Mouse (Mus musculus): ENCODE data around the gene Gfpt1.

Gene Gfpt1

GRCm38 (mm10) chr6:87133520-87133919 lies 90.9 kb downstream of the Gfpt1 start:
- in situ Hi-C loops (cut with MseI, MboI), result no loop called here

DNA sequence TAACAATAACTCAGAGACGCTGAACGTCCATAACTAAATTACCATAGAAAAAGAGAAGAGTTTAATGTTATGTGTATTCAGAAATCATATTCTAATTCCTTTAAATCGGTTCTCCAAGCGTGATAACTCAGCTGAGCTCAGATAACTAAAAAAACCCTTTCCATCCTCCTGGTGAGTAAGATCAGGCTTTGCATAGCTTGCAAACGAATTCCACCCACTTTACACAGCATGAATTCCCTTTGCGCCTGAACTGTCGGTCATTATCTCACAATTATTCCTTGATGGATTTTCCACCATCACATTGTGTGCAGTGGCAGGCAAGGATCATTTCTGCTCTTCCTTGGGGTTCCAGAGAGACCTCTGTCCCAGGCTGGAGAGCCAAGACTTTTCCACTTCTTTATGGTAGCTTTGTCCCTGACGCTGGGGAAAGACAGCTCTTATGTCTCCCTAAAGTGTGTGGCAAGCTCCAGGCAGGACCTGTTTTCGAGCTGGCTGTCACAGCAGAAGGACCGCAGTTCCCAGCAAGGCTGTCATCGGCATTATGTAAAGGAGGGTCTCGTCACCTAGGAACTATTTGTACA lies 91.4 kb downstream of the Gfpt1 start:
- in situ Hi-C loops (cut with MseI, MboI), result no loop called here

DNA sequence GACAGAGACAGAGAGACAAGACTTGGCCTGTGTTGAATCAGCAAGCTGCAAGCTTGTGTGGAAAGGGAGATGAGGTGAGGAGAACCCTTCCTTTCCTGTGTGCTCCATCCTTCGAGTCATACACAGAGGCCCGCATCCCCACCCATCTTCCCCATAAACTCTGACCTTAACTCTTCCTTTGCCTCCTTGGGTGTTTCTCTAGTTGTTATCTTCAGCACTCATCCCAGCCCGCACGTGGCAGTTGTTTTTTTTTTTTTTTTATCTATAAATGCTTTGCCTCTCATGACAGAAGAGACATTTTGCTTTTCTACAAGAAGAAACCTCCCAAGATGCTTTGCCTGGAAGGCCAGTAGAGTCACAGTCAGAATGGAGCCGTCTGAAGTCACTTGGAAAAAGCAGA lies 95.8 kb downstream of the Gfpt1 start:
- in situ Hi-C loops (cut with MseI, MboI), result no loop called here

GRCm38 (mm10) chr6:87139796-87140553 lies 97.3 kb downstream of the Gfpt1 start:
- in situ Hi-C loops (cut with MseI, MboI), result no loop called here

Data from mouse trophoblast stem cell (cell line).